Mouse (Mus musculus): ENCODE measurements at regions not wholly inside any gene's neighbourhood (a gene's known extent, or its start where the extent isn't known, plus 50 kb on each side); places are given as distances from the start of the nearest gene placed in this dataset.

DNA sequence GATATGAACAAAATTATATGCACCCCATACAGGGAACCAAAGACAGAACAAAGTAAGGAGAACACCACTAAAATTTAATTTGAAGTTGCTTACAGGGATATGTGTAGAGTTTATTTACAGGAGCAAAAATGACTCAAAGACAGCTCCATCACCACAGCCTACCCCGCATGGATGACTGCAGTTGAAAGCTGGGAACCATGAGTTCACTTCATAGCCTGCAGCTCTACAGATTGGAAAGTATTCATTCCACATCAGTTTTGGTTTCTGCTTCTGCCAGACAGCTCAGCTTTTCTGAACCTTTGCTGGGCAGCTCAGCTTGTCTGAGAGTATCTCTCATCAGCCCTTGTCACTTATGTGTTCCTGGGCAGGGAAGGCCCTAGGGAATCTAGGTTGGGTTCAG is 160.6 kb upstream of the Sema3d start:
- ATAC-seq: no peak

DNA sequence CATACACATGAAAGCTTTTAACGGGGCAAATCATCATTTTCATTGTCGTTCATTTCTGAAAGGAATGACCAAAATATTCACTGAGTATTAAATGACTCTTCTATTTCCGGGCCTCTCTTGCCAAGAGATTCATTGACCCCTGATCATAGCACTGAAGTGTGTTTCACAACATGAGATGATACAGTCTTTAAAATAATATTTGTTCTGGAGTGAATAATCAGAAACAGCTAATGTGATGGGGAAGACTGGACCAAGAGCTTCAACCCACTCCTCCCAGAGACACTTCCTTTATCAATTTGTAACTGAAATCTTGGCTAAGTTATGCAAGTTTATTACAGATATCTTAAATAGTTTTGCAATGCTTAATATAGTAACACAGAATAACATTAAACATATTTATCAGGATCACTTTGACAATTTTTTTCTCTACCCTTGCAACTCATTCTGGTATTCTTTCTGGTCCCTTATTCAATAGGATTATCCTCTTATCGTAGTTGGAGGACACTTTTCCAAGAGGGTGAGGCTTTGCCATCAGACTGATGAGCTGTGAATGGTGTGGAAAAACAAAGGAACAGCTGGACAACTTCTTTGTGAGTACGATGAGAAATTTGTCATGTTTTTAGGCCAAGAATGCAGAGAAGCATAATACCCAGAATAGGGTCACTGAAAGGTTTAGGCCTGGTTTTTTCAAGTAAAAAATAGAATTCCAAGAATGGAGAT is 149.6 kb upstream of the Sema3d start:
- ATAC-seq: no peak

DNA sequence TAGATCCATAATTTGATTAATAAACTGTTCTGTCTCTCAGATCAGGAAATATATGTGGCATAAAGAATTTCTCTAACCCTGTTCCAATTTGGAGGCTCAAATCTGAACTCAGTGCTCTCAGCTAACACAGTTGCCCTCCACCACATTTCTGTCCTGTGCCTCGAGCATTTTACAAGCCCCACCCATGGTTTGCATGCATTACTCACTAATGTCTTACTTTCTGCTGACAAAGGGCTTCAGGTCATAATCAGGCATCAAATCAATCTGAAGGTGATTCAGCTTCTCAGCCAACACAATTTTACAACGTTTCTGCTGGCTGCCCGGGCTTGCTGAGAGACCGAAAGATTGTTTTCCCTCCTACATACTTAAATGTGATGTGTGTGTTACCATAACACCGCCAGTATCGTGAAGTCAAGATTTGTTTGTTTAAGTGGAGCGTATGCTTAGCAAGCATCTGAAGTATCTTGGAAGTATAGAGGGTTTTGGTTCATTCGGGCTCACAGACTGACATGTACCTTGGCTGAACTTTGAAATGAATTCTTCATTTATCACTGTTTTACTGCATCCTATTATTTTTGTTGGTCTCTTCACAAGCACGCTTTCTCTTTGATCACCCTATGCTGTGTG is 139.9 kb upstream of the Sema3d start:
- no peak for ATAC-seq

DNA sequence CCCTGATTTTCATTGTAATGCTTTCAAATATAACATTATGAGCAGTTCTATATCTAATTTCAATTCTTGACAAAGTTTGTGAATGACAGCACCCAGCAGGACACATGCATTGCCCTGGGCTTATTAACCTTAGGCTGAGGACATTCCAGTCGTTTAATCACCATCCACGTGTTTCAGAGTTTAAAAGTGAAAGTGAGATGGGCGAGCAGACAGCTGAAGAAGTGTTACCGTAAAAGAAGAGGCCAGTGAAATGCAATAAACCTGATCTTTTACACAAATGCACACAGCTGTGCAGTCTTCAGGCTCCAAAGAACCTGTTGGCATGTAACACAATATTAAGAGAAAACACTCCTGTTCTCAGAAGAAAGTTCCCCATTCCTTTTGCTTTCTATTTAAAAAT is 89.5 kb upstream of the Sema3d start:
- no peak for ATAC-seq

DNA sequence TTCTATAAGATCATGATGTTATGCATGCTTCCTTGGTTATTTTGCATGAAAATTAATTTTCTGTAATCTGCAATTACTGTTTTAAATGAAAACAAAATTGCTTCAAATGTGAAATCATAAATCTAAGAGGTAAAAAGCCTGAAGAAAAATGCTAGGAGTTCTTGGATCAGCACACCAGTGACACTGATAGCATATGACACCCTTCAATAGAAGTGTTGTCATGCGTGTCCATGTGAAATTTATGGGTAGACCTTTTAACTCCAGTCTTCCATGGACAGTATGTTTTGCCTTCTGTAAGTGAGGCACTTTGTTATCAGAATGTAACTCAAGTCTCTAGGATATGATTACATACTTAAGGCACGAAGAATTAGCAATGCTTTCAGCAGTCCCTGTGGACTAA is 85.9 kb upstream of the Sema3d start:
- ATAC-seq: no peak

DNA sequence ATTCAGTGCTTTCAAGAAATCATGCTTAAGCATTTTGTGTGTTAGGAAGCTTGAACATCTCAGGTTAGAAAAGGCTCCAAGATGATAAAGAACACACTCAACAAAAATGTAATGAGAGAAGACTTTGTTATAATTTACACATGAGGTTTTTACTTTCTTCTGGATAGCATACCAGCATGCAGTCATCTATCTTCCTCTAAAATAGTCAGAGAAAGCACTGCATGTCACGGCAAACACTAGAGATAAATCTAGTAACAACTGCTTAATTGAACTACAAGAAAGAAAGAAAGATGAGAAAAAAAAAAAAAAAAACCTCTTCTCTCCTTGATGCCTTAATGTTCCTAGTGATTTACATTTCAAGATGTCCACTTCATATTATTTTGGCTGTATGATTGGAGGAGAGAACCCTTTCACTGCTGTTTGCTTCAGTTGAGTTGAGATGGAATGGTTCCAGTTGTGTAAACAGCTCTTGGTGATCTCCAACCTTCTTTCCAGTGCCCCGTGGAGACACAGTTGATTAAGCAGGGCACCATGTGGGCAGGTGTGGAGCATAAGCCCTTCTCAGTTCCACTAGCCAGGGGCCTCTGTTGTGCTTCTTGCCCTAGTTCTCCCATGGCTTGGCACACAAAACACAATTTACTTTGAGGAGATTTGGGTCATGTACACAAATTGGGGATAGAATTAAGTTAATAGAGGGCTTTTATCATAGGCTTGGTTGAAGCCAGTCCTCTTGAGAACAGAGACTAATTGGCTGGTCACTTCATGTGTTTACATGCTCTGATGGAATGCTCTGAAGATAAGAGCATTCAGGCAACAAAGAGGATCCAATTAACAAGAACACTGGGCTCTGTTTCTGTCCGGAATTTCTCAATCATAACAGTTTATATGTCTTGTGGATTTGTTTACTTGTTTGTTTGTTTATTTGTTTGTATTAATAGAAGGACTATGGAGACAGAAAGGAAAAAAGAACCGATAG is 81.1 kb upstream of the Sema3d start:
- no peak for ATAC-seq

DNA sequence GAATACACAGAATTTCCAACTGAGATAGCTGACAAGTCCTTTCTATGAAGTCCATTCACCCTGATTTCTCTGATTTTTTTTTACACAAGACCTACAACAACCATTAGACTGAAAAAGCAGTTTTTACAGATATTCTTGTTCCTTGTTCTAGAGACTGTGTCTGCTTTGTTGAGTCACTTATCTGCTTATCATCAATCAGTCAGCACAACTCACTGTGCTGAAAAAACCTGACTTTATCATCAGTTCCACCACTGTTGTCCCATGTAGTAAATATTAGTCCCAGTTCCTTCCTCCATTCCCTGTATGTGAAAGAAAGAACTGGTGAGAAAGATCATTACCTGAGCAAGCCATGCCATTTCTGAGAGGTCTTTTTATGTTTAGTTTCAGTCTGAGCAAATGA is 73.8 kb upstream of the Sema3d start:
- no peak for ATAC-seq

DNA sequence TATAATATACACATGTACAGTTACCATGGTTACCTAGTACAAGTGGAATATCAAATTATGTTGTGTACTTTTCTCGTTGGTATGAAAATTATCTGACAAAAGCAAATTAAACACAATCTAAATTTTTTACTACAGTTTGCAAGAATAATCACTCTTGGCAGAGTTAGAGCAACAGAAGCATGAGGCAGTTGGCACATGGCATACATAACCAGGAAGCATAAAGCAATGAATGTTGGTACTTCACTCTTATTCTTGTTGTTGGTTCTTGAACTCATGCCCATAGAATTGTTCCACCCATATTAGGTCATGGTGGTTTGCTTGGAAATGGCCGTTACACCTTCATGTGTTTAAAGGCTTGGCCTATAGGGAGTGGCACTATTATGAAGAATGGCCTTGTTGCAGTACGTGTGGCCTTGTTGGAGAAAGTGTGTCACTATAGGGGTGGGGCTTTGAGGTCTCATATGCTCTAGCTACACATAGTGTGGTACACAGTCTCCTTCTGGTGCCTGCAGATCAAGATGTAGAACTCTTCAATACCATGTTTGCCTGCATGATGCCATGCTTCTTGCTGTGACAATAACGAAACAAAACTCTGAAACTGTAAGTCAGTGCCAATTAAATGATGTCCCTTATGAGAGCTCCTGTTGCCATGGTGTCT is 50.4 kb upstream of the Sema3d start:
- no peak for ATAC-seq
